Mouse (Mus musculus): ENCODE results near the gene Exoc6.

Gene Exoc6

DNA sequence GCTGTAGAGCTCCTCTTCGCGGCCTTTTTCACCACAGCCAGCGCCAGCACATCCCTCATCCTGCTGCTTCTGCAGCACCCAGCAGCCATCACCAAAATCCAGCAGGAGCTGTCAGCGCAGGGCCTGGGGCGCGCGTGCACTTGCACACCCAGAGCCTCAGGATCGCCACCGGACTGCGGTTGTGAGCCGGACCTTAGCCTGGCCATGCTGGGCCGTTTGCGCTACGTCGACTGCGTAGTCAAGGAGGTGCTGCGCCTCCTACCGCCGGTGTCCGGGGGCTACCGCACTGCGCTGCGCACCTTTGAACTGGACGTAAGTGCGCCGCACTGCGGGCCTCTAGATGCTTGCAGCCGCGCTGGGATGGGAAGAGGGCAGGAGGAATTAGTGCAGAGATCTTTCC, 140.5 kb downstream of the Exoc6 start:
- no peak for DNase-seq (ENCODE audit: low read depth)

DNA sequence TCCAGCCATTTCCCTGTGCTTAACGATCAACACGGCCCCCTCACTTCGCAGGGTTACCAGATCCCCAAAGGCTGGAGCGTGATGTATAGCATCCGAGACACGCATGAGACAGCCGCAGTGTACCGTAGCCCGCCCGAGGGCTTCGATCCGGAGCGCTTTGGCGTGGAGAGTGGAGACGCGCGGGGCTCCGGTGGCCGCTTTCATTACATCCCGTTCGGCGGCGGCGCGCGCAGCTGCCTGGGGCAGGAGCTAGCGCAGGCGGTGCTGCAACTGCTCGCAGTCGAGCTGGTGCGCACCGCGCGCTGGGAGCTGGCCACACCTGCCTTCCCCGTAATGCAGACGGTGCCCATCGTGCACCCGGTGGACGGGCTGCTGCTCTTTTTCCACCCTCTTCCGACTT, 142.7 kb downstream of the Exoc6 start:
- no peak for DNase-seq (ENCODE audit: low read depth)

DNA sequence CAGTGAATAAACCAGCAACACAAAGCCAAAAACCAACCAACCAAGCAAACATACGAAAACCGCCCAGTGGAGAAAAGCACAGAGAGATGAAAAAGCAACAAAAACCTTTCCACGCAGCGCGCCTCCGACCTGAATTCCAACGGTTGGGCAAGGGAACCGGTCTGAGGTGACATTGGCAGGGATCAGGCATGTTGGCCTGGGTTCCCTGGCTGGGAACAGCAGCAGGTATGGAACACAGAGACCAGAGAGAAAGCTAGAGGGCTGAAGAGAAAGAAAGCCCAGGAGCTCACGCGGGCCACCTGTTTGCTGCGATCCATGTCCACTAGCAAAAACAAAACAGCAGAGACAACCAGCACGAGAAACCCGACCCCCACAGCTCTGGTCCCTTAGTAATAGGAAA, 144.9 kb downstream of the Exoc6 start:
- DNase-seq (ENCODE audit: low read depth), result no peak

DNA sequence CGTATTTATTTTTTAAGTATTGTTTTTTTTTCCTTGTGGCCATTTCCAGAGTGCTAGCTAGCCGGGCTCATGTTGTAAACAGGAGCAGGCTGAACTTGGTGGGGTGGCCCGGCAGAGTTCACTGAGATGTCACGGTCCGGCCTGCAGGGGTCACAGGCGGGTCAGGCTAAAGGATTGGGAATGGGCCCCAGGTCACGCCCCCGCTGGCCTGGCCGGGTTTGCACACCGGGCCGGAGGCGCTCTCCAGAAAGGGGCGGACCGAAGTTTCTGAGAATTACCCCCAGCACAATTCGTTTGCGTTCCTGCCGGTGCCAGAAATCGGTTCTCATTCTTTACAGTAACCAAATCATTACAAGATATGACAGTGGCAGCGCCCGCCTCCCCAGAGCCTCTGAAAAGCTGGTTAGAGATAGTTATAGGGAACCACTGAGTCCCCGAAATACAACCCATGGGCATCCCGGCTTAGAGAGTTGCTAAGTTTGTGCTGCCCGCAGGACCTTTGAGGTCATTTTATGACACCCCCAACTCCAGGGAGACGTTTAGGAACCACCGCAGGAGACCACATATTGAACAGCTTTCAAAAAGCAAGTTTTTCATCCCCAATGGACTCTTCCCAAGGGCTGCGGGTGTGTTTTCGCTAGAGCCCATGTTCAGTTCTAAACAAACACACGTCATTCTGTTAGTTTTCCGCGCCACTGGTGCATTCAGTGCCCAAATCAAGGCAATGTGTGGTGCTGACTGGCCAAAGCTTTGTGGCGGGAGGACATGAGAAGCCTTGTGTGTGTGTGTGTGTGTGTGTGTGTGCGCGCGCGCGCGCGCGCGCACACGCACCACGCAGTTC, 145.8 kb downstream of the Exoc6 start:
- no peak for DNase-seq (ENCODE audit: low read depth)

DNA sequence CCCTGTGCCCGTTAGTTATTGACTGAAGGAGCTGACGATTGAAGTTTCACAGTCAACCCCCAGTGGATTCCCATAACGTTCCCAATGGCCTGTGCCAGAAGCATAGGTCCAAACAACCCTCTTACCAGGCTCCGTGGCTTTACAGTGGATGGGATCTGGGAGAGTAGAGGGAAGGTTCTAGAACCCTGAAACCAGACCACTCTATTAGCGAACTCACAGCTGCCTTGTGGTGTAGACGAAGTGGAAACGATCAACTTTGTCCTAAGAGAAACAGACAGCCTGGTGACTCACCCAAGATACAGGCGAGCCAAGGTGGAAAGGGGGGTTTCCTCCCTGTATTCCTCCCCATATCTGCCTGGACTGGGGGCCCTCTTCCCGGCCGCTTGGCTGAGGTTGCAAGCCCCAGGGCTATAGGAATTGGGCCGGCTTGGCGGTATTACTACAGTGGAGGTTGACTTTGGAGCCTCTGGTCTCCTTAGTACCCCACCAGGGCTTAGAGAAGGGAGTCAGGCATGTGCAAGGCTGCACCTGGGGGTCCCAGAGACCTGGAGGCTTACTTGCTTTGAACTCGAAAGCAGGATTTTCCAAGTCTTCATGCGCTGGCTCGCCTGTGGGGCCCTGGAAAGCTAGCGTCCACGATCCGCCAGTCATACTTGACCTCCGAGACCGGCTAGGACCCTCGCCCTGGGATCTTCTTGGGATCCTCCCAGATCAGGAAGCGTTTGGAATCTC, 146.6 kb downstream of the Exoc6 start:
- no peak for DNase-seq (ENCODE audit: low read depth)

DNA sequence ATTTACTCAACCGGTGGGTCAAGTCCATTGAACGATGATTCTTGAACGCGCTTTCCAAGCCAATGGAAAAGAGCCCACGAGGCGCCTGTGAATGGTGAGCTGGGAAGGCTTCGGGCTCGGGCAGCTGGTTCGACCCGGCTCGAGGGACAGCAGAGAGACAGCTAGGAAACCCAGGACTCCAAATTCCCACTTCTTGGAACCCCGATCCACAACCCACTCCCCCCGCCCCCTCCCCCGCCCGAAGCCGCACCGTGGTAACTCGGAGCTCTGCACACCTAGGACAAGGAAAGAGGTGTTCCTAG, 147.1 kb downstream of the Exoc6 start:
- DNase-seq (ENCODE audit: low read depth), result no peak

DNA sequence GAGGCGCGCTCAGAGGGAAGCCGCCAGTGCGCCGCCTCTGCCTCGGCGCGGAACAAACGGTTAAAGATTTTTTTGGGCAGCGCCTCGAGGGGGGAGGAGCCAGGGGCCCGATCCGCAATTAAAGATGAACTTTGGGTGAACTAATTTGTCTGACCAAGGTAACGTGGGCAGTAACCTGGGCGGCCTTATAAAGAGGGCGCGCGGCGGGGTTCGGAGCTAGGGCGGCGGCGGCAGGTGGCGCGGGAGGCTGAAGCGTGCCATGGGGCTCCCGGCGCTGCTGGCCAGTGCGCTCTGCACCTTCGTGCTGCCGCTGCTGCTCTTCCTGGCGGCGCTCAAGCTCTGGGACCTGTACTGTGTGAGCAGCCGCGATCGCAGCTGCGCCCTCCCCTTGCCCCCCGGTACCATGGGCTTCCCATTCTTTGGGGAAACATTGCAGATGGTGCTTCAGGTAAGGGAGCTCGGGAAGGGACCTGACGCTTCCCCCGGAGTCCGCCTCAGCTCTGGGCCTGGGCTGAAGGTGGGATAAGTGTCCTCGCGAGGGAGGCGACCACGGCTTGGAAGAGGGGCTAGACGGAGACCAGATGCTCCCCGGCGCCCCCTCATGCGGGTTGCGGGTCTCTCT, 147.5 kb downstream of the Exoc6 start, which contains the start of gene Cyp26a1:
Cyp26a1 (plus strand) TSS at position 148 of the 622 bp plus-strand sequence.
- DNase-seq (ENCODE audit: low read depth), result no peak

DNA sequence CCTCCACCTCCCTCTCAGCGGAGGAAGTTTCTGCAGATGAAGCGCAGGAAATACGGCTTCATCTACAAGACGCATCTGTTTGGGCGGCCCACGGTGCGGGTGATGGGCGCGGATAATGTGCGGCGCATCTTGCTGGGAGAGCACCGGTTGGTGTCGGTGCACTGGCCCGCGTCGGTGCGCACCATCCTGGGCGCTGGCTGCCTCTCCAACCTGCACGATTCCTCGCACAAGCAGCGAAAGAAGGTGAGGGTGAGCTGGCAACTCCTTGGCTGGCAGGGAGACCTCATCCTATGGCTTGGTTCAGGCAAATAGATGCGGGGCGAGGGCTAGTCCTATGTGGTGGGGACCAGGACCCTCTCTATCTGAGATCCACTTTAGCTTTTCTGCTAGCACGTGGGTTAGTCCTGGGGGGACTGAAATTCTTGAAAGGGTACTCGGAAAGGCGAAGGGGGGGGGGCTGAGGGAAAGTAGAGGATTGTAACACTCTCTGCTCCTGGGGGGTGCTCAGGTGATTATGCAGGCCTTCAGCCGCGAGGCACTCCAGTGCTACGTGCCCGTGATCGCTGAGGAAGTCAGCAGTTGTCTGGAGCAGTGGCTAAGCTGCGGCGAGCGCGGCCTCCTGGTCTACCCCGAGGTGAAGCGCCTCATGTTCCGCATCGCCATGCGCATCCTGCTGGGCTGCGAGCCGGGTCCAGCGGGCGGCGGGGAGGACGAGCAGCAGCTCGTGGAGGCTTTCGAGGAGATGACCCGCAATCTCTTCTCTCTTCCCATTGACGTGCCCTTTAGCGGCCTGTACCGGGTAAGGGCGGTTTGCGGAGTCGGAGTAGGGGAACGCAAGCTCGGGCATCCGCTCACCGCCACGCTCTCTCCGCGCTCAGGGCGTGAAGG, 148.3 kb downstream of the Exoc6 start:
- no peak for DNase-seq (ENCODE audit: low read depth)

DNA sequence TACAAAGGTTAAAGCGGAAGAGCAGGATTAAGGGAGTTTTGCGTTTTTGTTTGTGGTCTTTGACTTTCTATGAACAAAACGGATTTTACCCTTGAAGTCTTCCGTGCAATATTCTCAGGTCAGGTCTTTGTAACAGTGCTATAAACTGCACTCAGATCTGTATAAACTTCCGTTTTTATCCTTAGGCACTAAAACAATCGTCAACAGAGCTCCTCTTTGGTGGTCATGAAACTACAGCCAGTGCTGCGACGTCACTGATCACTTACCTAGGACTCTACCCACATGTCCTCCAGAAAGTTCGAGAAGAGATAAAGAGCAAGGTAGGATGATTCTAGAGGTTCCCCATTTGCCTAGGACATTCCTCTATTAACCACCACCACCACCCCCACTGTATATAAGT, 149.5 kb downstream of the Exoc6 start:
- no peak for DNase-seq (ENCODE audit: low read depth)

DNA sequence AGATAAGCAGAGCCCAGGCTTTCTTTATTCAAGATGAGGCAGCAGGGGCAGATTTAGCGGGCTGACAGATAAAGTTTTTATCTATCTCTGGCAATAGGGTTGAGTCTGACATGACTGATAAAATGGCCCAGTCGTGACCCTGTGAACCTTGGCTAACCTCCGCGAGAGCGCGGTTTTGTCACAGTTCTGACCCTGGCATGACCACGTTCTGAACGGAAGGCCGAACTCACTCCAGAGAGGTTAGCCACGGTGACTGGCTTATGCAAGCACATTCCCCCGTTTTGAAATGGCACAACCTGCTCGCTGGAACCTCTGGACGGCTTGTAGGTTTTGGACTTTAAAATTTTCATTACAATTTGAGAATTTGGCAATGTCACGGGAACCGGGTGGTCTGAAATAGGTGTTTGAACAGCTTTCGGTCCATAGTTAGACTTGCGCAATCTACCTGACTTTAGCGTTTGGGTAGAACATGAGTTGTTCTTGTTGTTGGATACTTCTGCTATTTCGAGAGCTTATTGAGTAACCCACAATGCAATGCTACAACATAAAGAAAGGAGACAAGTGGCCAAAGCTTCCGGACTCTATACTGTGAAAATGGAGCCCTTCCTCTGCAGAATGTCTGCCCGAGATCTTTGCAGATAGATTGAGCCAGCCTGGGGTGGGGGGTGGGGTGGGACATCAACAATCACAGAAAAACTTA, 152.3 kb downstream of the Exoc6 start:
- no peak for DNase-seq (ENCODE audit: low read depth)

DNA sequence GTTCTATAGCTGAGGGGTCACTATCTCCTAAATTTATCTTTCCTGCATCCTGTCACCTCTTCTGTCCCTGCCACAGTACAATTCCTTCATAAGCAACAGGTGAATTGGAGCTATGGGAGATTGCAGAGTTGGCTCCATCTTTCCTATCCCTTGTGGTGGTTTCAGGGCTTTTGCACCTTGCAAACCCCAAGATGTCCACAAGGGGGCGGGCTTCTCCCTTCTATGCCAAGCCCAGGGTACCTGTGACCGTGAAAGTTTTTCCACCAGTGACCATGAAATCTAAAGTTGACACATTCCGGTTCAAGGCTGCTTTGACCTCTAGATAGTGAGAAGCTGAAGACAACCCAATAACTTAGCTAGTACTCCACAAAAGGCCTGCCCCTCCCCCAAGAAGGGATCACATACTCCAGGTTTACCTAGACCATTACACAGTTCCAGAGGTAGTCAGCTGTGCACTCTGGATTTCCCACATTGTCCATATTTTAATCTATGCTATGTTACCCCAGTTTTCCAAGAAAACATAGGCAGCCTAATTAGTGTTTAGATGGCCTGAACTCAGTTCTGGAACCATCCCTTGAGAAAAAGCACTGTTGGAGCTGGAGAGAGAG, 153.8 kb downstream of the Exoc6 start:
- peak; percentile 40 for DNase-seq (ENCODE audit: low read depth)

DNA sequence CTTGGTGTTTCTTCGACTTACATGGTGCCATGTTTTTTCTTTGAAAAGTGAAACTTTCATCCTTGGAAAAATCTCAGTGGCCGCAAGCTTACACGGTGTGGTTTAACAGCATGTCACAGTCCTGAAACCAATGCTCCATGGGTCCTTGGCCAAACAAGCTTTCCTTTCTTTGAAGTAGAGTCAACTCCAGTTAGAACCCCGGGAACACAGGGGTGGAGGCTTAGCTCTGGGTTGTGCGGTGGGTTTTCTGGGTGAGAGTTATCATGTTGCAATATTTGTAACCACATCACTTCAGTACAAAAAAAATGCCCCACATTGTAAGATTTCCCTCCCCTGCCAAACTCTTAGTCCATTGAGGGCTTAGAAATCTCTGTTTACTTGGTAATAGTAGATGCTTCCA, 155.5 kb downstream of the Exoc6 start:
- no peak for DNase-seq (ENCODE audit: low read depth)

DNA sequence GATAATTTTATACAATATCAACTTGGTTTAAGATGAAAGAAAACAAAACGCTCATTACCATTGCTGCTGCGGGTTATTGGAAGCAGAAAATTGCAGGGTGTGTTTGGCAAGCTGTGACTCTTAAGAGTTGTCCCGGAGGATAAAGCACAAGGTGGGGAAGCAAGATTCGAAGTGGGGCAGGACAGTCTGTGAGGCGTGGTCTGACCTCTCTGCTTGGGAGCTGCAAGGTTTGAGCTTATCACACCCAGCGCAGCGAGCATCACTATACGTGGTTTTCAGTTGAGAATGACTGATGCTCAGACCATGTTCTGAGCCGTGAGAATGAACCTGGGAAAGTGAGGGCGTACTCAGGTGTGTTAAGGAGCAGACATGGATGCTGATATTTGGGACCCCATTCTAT, 164.5 kb downstream of the Exoc6 start:
- DNase-seq (ENCODE audit: low read depth), result peak; percentile 33

DNA sequence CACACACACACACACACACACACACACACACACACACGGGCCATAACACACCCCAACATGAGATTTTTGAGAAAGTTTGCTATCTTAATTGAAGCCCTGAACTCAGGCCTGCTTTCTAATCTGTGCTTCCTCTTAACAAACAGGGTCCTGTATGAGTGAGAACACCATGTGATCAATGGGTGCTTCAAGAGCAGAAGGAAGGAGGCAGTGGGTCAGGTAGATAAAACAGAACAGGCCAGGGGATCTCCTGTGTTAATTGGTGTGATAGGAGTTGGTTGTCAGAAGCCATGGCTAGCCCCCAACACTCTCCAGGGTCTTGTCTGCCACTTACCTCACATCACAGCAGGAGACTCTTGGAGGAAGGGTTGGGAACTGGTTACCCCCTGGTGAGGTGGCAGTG, 165.8 kb downstream of the Exoc6 start:
- DNase-seq (ENCODE audit: low read depth), result no peak

DNA sequence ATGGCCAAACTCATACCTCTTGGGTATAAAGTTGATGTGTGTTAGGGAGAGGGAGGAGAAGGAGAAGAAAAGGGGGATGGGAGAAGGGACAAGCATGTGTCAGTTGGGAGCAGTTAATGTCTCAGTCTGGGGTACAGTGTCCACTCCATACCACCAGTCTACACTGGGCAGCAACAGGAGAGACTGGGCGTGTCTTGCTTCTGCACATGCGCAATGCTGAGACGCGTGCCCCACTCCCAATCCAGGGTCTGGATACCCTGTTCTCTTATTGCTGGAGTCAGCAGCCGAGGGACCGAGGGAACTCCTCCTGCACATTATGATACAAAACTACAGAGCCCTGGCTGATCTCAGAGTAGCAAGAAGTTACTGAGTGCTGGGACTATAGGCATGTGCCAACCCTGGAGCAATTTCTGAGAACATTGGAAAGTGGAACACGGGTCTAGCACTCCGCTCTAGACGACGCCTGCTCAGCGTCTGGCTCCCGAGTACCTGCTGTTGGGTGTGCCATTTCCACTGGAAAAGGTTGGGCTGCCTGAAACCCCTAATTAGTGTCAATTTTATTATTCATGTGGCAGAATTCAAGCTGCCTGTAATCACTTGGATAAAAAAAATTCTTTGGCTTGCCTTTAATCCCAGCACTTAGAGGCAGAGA, 166.4 kb downstream of the Exoc6 start:
- no peak for DNase-seq (ENCODE audit: low read depth)

DNA sequence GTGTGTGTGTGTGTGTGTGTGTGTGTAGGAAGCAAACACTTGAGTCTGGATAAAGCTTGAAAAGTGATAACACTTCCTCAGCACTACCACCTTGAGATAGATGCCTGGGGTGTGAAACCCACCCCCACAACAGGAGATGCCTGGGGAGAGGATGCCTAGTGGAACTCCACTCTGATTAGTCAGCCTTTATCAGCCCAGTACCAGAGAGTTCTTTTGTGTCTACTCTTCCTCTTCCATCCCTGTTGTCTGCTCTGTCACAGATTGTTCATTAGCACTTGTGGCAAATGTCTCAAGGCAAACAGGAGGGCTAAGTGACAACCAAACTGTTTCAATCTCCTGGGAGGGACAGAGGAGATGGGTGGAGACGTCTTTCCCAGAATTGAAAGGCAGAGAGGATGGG, 168.9 kb downstream of the Exoc6 start:
- no peak for DNase-seq (ENCODE audit: low read depth)

DNA sequence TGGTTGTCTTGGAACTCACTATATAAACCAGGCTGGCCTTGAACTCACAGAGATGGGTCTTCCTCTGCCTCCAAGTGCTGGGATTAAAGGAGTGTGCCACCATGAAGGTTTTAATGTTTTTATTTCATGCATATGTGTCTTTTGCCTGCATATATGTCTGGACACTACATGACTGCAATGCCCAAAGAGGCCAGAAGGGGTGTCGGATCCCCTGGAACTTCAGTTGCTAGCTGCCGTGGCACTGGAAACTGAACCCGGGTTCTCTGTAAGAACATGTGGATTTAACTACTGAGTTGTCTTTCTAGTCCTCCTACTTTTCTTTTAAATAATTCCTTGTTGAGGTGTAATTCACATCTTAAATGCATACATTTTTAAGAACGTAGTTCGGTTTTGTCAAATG, 174.4 kb downstream of the Exoc6 start:
- DNase-seq (ENCODE audit: low read depth), result no peak

DNA sequence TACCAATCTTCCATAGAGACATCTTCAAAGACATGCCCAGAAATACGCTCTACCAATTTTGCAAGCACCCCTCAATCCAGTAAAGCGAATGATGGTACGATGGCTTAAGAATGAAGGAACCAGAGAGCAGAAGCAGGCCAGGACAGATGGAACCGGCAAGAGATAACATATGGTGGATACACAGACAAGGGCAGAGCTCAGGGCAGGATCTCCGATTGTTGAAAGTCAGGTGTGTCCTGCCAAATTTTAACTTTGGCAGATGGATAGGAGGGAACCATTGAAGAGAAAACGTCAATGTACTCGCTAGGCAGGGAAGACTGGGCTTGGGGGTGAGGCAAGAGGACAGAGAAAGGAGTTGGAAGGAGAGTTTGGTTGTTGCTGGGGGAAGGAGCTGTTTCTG, 176.4 kb downstream of the Exoc6 start:
- no peak for DNase-seq (ENCODE audit: low read depth)

DNA sequence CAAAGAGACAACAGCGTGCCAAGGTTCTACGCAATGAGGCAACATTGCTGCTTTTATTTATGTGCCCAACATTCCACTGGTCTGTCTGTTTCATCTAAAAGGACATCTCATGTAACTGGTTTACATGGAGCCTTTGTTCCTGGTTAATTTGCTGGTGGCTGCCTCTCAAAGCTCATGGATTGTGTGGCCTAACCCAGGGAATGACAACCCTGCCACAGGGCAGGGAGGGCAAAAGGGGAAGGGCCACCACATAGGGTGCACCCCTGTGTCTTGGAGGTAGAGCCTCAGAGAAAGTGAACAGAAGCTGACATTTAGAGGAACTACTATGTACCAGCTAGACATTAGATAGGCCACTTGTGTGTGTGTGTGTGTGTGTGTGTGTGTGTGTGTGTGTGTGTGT, 177.1 kb downstream of the Exoc6 start:
- no peak for DNase-seq (ENCODE audit: low read depth)

All from c-Kit-positive CD71-positive TER-119-negative erythroid progenitor cells, embryonic 14.5 days (primary cell).